Mouse (Mus musculus) right cerebral cortex, postnatal 36 days (tissue): ENCODE measurements around the gene Emid1.

ENCODE experiments used
- DNase-seq, 2 experiments: peaks; one replicate each; pipeline ENCODE4 v3.0.0; 2022; ENCODE audit warnings: low spot score in 2 of 2, mixed read lengths in 1 of 2

Gene Emid1

DNA sequence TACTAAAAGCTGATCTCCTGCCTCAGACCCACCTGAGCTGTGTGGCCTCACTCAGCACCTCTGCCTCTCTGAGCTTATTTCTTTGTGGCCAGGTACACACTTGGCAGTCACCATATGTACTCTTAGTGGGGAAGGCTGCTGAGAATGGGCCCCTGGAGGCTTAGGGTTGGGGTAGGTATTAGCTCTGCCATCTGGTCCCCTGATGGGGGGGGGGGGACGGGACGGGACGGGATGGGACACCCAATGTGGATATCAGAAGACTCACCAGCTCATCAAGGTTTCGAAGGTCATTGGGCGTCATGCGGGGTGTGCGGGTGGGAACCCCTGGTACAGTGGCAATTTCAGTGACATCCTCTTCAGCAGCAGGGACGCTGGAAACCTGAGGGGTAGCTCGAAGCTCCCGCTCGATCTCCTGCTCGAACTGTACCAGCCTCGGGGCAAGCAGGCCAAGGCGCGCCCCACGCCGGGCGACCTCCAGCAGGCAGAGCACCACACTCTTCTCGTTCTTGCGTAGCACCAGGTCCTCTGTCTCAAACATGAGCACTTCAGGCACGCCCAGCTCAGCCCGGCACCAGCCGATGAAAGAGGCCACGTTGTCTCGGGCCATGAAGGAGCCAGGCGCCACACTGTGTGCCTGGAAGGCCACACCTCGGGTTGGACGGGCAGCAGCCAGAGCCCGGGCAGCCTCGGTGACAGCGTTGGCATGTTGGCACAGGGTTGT, 88.3 kb downstream of the Emid1 start:
- no peak for DNase-seq

DNA sequence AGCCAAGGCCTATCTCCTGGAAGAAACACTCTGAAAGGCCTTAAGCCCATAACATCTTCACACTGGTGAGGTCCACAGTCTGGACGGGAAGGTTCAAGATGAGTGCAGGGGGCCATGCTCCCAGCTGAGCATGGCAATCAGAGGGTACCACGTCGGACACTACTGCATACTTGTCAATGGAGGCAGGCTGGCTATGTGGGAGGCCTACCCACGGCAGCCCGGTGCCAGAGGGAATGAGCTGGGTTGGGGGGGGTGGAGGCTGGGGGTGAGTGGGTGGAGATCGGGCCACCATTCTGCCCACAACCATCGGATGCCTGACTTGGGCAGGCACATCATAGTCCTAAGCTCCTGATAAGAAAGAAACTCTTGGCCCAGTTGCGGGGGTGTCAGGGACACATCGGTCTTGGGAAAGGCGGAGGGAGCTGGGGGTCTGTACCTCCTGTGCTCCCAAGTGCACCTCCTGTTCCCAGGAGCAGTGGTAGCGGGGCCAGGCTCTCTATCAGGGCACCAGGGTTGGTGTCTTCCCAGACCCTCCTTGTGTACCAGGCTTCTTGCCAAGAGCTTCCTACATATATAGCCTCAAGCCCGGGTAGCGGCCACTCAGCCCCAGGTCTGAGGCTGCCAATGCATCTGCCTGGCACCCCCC, 89.1 kb downstream of the Emid1 start:
- peak in 1 of 2 experiments; percentile 26 for DNase-seq

DNA sequence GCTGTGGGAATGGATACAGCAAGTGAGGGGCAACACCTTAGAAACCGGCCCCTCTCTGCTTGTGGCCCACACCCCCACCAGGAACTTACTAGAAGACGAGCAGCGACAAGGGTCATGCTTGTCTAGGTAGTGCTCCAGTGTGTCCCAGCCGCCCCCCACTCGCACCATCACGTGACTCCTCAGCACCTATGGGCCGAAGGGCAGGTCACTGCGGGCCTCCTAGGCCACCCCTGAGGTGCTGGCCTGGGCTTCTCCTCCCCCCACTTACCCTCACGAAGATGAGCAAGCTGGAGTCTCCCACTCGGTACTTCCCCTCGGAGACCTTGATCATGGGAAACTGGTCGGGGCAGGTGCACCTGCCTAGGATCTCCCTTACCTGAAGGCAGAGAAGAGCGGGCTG, 89.7 kb downstream of the Emid1 start:
- DNase-seq: no peak

DNA sequence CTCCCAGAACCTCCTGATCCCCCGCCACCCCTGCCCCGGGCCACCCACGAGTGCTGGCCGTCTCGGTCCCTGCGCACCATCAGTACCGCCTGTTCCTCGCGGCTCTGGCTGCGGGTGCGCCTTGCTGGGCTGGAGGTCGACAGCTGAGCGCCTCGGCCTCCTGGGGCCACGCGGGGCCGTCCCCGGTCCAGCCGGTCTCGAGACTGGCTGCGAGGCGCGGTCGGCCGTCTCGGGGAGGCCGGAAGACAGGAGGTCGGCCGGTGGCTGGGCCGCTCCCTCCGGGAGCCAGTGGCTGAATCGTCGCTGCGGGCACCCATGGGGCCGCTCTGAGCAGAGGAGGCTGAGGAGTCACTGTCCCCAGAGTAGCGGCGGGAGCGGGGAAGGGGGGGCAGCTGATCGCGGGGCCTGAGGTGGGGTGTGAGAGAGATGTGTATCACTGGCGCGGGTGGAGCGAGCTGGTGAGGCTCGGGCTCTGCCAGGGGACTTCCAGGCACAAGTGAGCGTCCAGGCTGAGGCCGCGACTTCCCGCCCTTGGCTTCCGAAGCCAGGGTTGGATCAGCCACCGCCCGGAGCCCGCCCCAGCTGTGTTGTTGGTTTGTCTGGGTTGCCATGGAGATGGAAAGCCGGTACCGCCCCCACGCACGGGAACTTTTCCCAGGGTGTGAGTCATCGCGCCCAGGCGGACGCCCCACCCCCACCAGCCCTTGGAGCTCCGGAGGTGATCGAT, 90.5 kb downstream of the Emid1 start:
- peak; percentile 92 to 93 for DNase-seq

DNA sequence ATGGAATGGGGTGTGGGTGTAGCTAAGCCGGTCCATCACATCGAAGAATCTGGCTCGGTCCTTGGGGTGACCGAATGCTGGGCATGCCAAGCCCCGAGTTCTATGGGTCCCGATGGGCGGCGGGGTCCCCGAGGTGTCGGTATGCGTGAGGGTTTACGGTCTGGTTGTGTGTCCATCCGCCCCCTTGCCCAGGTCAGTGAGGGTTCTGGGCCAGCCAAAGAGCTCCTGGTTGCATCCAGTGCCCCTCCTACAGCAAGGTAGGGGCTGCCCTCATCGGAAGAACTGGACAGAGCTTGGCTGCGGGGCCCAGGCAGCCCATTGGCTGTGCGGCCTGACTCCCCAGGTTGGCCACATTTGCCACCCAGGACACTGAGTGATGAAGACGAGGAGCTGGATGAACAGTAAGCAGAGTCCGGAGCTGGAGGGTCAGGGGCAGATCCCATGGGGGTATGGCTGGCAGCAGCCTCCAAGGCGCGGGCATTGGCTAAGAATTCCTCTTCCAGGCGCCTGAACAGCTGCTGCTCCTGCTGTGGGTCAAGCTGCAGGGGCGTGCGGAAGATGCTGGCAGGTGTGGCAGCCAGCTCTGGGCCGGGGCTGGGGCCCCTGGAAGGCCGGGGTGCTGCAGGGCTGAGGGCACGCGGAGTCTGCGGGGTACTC, 91.2 kb downstream of the Emid1 start:
- no peak for DNase-seq

DNA sequence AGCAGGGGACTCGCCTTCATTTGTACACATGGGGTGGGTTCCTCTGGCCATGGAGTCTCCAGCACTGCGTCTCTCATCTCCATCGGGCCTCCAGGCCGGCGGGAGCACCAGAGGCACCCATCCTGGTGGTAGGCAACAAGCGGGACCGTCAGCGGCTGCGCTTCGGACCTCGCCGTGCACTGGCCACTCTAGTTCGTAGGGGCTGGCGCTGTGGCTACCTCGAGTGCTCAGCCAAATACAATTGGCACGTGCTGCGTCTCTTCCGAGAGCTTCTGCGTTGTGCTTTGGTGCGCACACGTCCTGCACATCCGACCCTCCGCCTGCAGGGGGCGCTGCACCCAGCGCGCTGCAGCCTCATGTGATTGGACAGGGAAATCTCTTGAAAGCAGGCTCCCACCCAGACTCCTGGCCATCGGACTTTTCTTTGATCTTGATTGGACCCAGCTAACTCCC, 92.3 kb downstream of the Emid1 start:
- peak in 1 of 2 experiments; percentile 65 for DNase-seq

DNA sequence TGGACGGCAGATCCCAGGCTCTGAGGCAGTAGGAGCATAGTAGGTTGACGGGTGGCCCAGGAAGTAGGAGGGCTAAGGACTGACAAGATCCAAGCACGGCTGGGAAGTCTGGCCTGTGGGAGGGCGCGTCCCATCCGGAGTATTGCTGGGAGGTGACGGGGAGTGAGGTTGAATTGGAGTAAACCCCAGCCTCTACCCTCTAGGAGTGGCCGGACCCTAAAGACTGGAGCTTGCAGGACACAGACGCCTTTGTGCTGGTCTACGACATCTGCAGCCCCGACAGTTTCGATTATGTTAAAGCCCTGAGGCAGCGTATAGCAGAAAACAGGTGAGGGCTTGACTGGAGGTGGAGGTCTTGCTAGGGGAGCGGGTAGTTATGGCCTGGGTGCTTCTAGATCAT, 92.8 kb downstream of the Emid1 start:
- DNase-seq: no peak

DNA sequence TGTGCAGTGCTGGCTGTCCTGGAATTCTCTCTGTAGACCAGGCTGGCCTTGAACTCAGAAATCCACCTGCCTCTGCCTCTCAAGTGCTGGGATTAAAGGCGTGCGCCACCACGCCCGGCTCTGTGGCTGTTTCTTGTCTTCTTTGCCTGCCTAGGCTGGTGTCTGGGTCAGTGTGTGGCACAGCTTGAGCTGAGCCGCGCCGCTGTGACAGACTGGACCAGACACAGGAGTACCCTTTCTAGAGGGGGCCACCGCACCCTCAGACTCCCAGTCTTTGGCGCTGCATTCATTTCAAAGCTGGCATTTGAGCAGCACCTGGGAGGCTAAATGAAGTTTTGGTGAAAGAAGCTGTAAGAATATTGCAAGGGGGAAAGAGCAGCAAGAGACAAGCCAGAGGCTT, 93.3 kb downstream of the Emid1 start:
- DNase-seq: no peak

DNA sequence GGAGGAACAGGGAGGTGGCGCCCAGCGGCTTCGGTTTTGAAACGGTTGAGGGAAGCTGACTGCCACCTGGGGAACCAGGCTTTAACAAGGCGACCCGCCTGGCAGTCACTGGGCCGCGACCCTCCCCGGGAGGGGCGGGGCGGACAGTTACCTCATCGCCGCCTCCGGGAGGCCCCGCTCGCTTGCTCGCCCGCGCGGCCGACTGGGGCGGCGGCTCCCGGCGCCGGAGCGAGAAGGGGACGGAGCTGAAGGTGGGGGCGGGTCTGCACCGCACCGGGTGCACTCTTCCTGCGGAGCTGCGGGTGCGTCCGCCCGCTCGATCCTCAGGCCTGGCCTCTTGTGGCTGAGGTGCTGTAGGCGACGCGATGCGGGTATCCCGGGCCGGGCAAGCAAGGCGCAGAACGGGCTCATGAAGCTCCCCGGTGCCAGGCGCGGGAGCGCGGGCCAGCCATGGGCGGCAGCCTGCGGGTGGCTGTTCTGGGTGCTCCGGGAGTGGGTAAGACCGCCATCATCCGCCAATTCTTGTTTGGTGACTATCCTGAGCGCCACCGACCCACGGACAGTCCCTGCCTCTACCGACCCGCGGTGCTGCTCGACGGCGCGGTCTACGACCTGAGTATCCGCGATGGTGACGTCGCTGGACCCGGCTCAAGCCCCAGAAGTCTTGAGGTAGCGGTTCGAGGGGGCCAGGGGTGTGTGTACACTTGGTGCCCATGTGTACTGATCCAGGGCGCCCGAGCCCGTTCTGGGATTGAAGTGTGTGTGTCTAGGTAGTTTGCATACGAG, 94.0 kb downstream of the Emid1 start, which contains the start of gene Rasl10a:
Rasl10a (plus strand) TSS at position 273 of the 786 bp plus-strand sequence.
- peak in 1 of 2 experiments; percentile 37 for DNase-seq

DNA sequence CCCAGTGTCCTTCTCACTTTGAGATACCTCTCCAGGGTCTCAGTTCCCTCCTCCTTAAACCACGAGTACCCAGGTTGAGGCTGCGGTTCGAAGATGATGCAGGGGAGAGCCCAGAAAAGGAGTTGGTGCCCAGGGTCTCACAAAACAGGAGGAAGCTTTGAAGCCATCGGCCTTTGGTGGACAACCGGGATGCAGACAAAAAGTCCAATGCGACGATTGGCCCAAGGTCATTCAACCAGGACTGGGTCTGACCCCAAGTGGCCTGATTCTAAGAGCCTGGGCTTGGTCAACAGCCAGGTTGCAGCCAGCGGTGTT, 94.6 kb downstream of the Emid1 start:
- DNase-seq: no peak

DNA sequence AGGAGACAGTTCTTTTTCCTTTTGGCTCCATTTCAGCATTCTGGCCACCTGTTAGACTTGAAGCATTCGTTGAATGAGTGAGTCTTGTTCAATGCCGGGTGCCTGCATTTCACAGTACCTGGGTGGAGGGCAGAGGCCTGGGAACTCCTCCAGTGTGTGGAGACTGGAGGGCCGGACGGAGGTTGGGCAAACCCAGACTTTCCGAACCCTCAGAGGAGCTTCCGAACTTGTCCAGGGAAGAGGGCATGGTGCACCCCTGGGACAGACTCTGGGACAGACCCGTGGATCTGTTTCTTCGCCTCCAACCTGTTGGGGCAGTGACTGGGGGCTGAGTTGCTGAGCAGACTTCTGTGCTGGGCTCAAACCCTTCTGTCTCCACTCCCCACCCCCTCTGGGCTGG, 95.0 kb downstream of the Emid1 start:
- DNase-seq: no peak
